Mouse (Mus musculus) 416B (cell line): ENCODE measurements at regions not wholly inside any gene's neighbourhood (a gene's known extent, or its start where the extent isn't known, plus 50 kb on each side); places are given as distances from the start of the nearest gene placed in this dataset.
A peak's percentile ranks its signal among the peaks of the same experiment; 100 is the strongest.

Source experiments
- DNase-seq: peaks from one replicate; pipeline ENCODE4 v3.0.0; 2011; ENCODE audit warnings: low read depth

GRCm38 (mm10) chr11:64800246-64801121 lies 178.4 kb upstream of the Elac2 start:
- no peak for DNase-seq

- peak; percentile 79 for DNase-seq
Observed at GRCm38 (mm10) chr11:64801351-64801750, 177.5 kb upstream of the Elac2 start.

- no peak for DNase-seq
Observed at GRCm38 (mm10) chr11:64805567-64805966, 173.3 kb upstream of the Elac2 start.

- DNase-seq = no peak
Observed at GRCm38 (mm10) chr11:64812408-64812807, 166.4 kb upstream of the Elac2 start.

DNA sequence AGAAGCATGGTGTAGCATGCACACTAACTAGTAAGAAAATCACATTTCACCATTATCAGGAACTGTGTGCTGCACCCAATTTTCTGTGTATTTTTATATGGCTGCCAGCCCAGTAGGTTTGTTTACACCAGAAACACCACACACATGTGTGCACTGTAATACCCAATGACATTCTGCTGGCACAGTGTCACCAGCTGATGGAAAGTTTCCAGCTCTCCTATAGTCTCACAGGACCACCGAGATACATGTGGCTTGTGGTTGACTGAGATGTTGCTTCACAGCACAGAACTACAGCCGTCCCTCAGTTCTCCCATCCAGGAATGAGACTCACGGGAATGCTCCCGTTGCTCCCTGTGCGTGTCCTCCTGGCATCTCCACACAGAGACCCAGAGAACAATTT lies 149.4 kb upstream of the Elac2 start:
- DNase-seq = no peak

GRCm38 (mm10) chr11:64832453-64832852 lies 146.4 kb upstream of the Elac2 start:
- DNase-seq = no peak

GRCm38 (mm10) chr11:64833786-64834185 lies 145.1 kb upstream of the Elac2 start:
- DNase-seq = no peak

DNA sequence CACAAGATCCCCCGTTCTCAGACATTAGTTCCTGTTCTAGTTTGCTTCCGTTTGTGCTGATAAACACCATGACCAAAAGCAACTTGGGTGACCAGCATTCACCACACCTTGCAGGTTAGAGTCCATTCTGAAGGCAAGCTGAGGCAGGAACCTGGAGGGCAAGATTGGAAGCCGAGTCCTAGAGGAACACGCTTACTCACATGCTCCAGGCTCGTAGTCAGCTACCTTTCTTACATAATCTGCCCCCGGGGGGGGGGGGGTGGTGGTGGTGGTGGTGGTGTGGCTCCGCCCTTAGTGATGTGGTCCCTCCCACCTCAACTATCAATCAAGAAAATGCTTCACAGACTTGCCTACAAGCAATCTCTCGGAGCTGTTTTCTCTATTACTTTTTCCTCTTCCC lies 142.1 kb upstream of the Elac2 start:
- no peak for DNase-seq

GRCm38 (mm10) chr11:64841092-64841491 lies 137.7 kb upstream of the Elac2 start:
- no peak for DNase-seq

GRCm38 (mm10) chr11:64842775-64843530 lies 135.9 kb upstream of the Elac2 start:
- no peak for DNase-seq

GRCm38 (mm10) chr11:64846577-64847147 lies 132.2 kb upstream of the Elac2 start:
- DNase-seq = no peak

DNA sequence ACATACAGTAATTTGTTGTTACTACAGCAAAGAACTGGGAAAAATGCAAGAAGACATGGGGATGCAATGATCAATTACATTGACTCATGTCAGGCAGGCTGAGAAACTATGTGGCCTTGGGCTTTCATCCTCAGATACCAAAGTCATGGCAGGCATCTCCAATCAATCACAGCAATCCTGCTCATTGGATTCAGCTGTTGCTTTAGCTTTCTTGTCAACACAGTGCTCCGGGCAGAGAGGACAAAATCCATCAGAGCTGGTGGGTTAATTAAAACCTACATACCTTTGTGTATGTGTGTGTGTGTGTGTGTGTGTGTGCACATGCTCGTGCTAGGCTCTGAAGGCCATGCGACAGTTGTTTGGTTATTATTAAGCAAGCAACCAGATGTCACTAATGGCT lies 119.2 kb upstream of the Elac2 start:
- no peak for DNase-seq

GRCm38 (mm10) chr11:64880674-64881073 lies 98.2 kb upstream of the Elac2 start:
- DNase-seq = no peak

- no peak for DNase-seq
Observed at GRCm38 (mm10) chr11:64884518-64884917, 94.3 kb upstream of the Elac2 start.

- DNase-seq = no peak
Observed at GRCm38 (mm10) chr11:64889335-64890020, 89.4 kb upstream of the Elac2 start.

- DNase-seq = peak; percentile 43
Observed at GRCm38 (mm10) chr11:64890776-64891175, 88.1 kb upstream of the Elac2 start.

GRCm38 (mm10) chr11:64895804-64896466 lies 82.9 kb upstream of the Elac2 start:
- no peak for DNase-seq

GRCm38 (mm10) chr11:64898758-64899586 lies 79.9 kb upstream of the Elac2 start:
- DNase-seq = peak; percentile 45

GRCm38 (mm10) chr11:64899587-64900278 lies 79.1 kb upstream of the Elac2 start:
- no peak for DNase-seq

GRCm38 (mm10) chr11:64916783-64917182 lies 62.1 kb upstream of the Elac2 start:
- no peak for DNase-seq
